Mouse (Mus musculus) embryonic fibroblast, embryonic 13.5 days (primary cell): Measurements from ENCODE around the gene Cradd.

Experiments used
- CTCF ChIP-seq: IDR thresholded peaks from 2 replicates; pipeline ENCODE4 v1.5.1; 2011; ENCODE audit warnings: mild to moderate bottlenecking, control low read depth, low read length, moderate library complexity, borderline replicate concordance; ENCODE audit not compliant: insufficient read depth
- POLR2A ChIP-seq: IDR thresholded peaks from 2 replicates; pipeline ENCODE4 v1.6.1; 2011; ENCODE audit warnings: low read depth, mild to moderate bottlenecking, control low read depth, low read length, moderate library complexity

- TF ChIP-seq CTCF (no peak), POLR2A (no peak)
Measured at GRCm38 (mm10) chr10:95144414-95145130, 179.4 kb downstream of the Cradd start.
